10 mouse cellular contexts compared by ENCODE assay signal in the genomic region with DNA sequence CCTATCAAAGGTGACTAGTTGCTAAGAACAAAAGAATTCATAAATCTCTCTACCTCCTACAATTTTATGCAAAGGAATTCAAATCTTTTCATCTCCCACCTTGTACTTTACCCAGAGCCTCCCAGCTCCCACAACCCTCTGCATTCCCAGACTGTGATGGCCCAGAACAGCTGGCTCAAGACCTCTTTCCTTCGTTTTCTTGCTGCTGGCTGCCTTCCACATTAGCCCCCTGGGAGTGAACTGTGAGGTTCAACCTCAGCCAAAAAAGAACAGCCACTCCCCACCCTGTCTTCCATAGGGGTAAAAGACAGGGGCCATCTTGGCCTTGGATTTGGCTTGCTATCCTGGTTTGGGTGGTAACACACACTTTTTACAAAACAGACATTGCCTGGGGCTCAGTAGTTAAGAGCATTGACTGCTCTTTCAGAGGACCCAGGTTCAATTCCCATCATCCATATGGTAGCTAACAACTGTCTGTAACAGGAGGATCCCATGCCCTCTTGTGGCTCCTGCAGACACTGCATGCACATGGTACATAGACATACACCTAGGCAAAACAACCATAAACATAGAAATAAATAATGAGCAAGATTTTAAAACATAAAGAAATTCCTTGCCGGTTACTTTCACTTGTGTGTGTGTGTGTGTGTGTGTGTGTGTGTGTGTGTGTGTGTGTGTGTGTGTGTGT. TPM values are rescaled to one million over a fixed set of nuclear protein-coding genes. Genes with fewer than 3 reads are reported as not detected.
A peak's percentile ranks its signal among the peaks of the same experiment; 100 is the strongest.
DNase-seq lines count a peak whose midpoint lies in the region; ATAC-seq lines count a peak whose summit lies in the region.
"Had no signal": no experiment of that assay in that cellular context is flagged by ENCODE, and none has a peak within 500 bp of the region (broad histone marks: within the 10 kb centered on the region; RNA-seq: fewer than 3 reads in every experiment).

No protein-coding gene starts in this region.

- no peak overlapping the region for H3K4me3 ChIP-seq in kidney, embryonic 16.5 days (ENCODE audit: low read length)
- H3K4me3 ChIP-seq: limb, embryonic 15.5 days had no signal

- H3K4me1 ChIP-seq in kidney, embryonic 16.5 days (ENCODE audit: insufficient read depth, low read length) = peaks cover 59% of the 10 kb centered on the region

- H3K27ac ChIP-seq in kidney, embryonic 16.5 days (ENCODE audit: low read length) = peak overlapping the region; percentile 34; the same call in 1 of the 2 replicates
- H3K27ac ChIP-seq: limb, embryonic 15.5 days had no signal

- 62% methylated on average over 2 of the region's 2 CpGs for WGBS in kidney, embryonic 16.5 days

- DNase-seq in CD4-positive, CD25-positive, alpha-beta regulatory T cell, adult 2 months (ENCODE audit: low read depth, low spot score) = peak; percentile 29
- DNase-seq in kidney, adult 11 months = no peak
- DNase-seq in testis, postnatal 10 days (ENCODE audit: low spot score) = peak; percentile 77
- no peak for DNase-seq in testis, postnatal 14 days (ENCODE audit: low spot score)
- DNase-seq in right cerebral cortex, postnatal 36 days (ENCODE audit: low spot score in 2 of 2) = no peak
- no peak for DNase-seq in MN1 (ENCODE audit: low spot score)

- H3K9me3 ChIP-seq in kidney, embryonic 16.5 days (ENCODE audit: low read length) = no peaks in the 10 kb centered on the region
- H3K9me3 ChIP-seq: limb, embryonic 15.5 days had no signal

- no peaks in the 10 kb centered on the region for H3K27me3 ChIP-seq in kidney, embryonic 16.5 days (ENCODE audit: insufficient read depth, low read length)
- H3K27me3 ChIP-seq: limb, embryonic 15.5 days had no signal

- ATAC-seq in CD4-positive, CD25-positive, alpha-beta regulatory T cell, adult 4 months = no peak
- ATAC-seq in kidney, embryonic 16.5 days (ENCODE audit: low FRiP score, low TSS enrichment) = no peak
- ATAC-seq: inflammation-experienced regulatory T-cells, adult 6 months had no signal

- no peak overlapping the region for H3K9ac ChIP-seq in kidney, embryonic 16.5 days (replicated peaks; ENCODE audit: low read length)
- H3K9ac ChIP-seq: limb, embryonic 15.5 days had no signal

- no peaks in the 10 kb centered on the region for H3K36me3 ChIP-seq in kidney, embryonic 16.5 days (ENCODE audit: insufficient read depth, low read length)
- H3K36me3 ChIP-seq: limb, embryonic 15.5 days had no signal

- no peak overlapping the region for H3K4me2 ChIP-seq in kidney, embryonic 16.5 days (replicated peaks; ENCODE audit: low read depth, low read length)
- H3K4me2 ChIP-seq: limb, embryonic 15.5 days had no signal

RNA-seq across cellular contexts. Expression of gene Ralb, which starts 10.4 kb away (rescaled TPM):
- 10 to 100 TPM in 1 of 2 experiments, 1 to 10 TPM in 1; 9.9 to 11.8 TPM for polyA plus RNA-seq in CD4-positive, CD25-positive, alpha-beta regulatory T cell, adult 4 months (2017; shearing (Covaris generic))
- polyA plus RNA-seq in kidney, embryonic 16.5 days (2015; fragmentation: Nextera tagmentation; extraction: Ambion mirVana) = 167 and 174 TPM in 2 replicates

RNA-seq across cellular contexts. Expression of gene Tmem185b, which starts 31.8 kb away (rescaled TPM):
- polyA plus RNA-seq in CD4-positive, CD25-positive, alpha-beta regulatory T cell, adult 4 months (2017; shearing (Covaris generic)) = 10 to 100 TPM; 24.9 to 25.4 TPM
- polyA plus RNA-seq in kidney, embryonic 16.5 days (2015; fragmentation: Nextera tagmentation; extraction: Ambion mirVana) = 32.9 and 33.1 TPM in 2 replicates

Comparison
In these comparisons a context has a peak if more than half of its experiments do, and no peak if none do; other contexts are left out.
1. DNase-seq: peak in CD4-positive, CD25-positive, alpha-beta regulatory T cell, adult 2 months (single experiment) and testis, postnatal 10 days (single experiment); none in kidney, adult 11 months (single experiment), testis, postnatal 14 days (single experiment), right cerebral cortex, postnatal 36 days (0 of 2) and MN1 (single experiment).
2. RNA of gene Ralb, which starts 10.4 kb away (polyA plus RNA-seq): 167 to 174 TPM in kidney, embryonic 16.5 days; 9.9 to 11.8 TPM in CD4-positive, CD25-positive, alpha-beta regulatory T cell, adult 4 months; every median in the first group is over 10 times any median in the second.